Mouse (Mus musculus): ENCODE results near the gene Ankrd44. TPM values are rescaled to one million over a fixed set of nuclear protein-coding genes. Genes with fewer than 3 reads are reported as not detected.

Ankrd44 gene
- total RNA-seq, 4 experiments from 2014 or later: 11.6 to 30.3 (median 23.4) TPM

- no peak for DNase-seq
Observed at GRCm38 (mm10) chr1:54606936-54607335, 319.3 kb downstream of the Ankrd44 start.

- DNase-seq: no peak
Observed at GRCm38 (mm10) chr1:54601692-54602091, 324.5 kb downstream of the Ankrd44 start.

DNA sequence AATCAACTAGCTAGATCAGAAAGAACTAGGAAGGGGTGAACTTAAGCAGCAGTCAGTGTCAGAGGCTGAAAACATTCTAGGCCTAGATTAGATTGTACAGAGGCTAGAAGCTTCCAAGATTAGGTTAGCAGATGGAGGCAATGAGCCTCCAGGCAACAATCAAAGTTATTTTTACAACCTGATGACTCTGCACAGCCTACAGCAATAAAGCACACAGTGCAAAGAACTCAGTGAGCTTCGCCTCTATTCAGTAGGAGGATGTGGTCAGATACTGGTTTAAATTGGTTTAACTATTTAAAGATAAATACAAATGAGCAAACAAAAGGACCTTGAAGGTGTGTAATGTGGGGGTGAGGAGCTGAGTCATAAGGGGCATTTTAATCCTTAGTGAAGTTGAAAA, 325.9 kb downstream of the Ankrd44 start:
- no peak for DNase-seq

GRCm38 (mm10) chr1:54597594-54598217, 328.5 kb downstream of the Ankrd44 start:
- no peak for DNase-seq

DNA sequence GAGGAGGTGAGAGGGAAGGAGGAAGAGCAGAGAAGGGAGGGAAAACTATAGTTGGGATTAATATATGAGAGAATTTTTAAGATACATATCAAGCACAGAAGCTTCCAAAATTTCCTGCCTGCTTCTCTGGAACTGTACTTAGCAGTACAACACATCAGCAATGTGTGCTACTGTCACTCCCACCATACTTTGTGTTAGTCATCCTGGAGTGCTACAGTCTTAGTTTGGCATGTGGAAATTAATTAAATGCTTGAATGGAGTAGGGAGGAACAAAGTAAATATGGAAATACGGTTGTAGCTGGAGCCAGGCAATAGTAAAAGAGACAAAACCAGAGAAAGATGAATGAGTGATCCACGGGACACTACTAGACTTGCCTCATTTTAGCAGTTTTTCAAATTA, 330.0 kb downstream of the Ankrd44 start:
- DNase-seq: no peak

Small RNA genes lying within 50 kb of the gene (microRNA-seq; reads per million reads assigned to microRNA genes)
- gene Gm24053: 0 reads per million in 2 experiments

Other genes starting within 250 kb of the Ankrd44 start
- gene Sf3b1, start 101.1 kb upstream of the Ankrd44 start, total RNA-seq (2022): 100 to 1,000 TPM; 120 to 217 (median 165) TPM
- gene Coq10b, start 126.4 kb upstream of the Ankrd44 start, total RNA-seq (2022): 100 to 1,000 TPM; 100 to 138 (median 107) TPM
- gene Hspe1, start 161.7 kb upstream of the Ankrd44 start, total RNA-seq (2022): 1,000 to 10,000 TPM in 1 of 4 experiments, 100 to 1,000 TPM in 3; 299 to 1,036 (median 606) TPM
- gene Hspd1, start 161.9 kb upstream of the Ankrd44 start, total RNA-seq (2022): 1,000 to 10,000 TPM in 2 of 4 experiments, 100 to 1,000 TPM in 2; 545 to 1,761 (median 966) TPM
- 100 to 1,000 TPM; 120 to 399 (median 199) TPM for gene Mob4, start 204.8 kb upstream of the Ankrd44 start, total RNA-seq (2022)